Mouse (Mus musculus): ENCODE results near the gene Gm17428.

GRCm38 (mm10) chr14:54998680-54999079, 21.9 kb downstream of the Gm17428 start:
- TF ChIP-seq CTCF (IDR thresholded peaks at IDR 0.05; ENCODE audit: insufficient read depth, low read length), result no peak
- no peak for TF ChIP-seq POLR2A (IDR thresholded peaks at IDR 0.05; ENCODE audit: borderline replicate concordance, extremely low read depth, low read depth, low read length)
